Mouse (Mus musculus) cerebellum, adult (tissue): Measurements from ENCODE around the gene Camkv.

Source experiments
- ATAC-seq: cut with Nextera tagmentation; 2 replicates; pipeline ENCODE4 v1.9.2; 2017; ENCODE audit warnings: mild to moderate bottlenecking, moderate library complexity, mixed read lengths; ENCODE audit not compliant: insufficient number of reproducible peaks, low FRiP score, low TSS enrichment

Gene Camkv

DNA sequence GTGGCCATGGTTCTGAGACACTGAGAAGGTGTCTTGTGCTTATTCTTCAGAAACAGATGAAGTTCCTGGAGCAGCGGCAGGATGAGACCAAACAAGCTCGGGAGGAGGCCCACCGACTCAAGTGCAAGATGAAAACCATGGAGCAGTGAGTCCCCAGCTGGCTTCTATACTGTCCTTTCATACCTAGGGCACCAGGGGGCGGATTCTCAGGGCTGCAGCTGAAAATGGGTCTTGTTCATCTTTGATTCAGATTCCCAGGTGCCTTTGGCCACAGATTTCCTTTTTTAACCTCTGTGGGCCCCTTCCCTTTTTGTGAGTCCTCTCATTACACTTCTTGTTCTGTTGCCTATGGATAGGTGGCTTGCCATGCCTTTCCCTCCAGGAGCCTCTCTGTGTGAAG lies 25.5 kb downstream of the Camkv start:
- ATAC-seq = no peak

DNA sequence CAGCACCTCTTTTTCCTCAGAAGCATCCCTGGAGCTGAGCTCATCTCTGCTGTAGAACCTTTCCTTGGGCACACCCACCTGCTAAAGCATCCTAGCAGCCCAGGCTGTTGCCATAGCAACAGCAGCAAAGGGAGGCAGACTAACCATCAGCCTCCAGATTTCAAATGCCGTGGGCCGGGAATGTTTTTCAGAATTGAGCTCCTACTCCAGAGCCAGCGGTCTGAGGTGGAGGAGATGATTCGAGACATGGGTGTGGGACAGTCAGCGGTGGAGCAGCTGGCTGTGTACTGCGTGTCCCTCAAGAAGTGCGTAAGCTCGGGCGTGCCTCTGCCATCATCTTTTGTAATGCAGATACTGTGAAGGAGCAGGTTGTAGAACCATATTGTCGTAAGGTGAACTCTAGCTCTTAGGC lies 25.9 kb downstream of the Camkv start:
- ATAC-seq = no peak

DNA sequence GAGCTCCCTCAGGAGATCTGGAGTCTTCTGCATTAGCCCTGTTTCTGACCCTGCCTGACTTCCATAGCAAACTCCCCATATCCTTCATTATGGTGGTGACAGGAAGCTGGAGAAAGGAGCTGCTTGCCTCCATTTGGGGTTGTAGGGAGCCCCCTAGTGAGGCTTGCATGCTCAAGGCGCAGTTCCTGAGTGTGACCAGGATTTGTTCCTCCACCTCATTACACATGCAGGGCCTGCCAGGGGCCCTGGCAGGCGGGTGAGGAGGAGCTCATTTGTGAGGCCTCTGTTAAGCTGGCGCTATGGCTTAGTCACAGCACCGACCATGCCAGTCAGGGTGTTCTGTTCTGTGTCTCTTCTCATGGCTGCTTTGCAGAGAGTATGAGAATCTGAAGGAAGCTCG lies 26.4 kb downstream of the Camkv start:
- no peak for ATAC-seq

DNA sequence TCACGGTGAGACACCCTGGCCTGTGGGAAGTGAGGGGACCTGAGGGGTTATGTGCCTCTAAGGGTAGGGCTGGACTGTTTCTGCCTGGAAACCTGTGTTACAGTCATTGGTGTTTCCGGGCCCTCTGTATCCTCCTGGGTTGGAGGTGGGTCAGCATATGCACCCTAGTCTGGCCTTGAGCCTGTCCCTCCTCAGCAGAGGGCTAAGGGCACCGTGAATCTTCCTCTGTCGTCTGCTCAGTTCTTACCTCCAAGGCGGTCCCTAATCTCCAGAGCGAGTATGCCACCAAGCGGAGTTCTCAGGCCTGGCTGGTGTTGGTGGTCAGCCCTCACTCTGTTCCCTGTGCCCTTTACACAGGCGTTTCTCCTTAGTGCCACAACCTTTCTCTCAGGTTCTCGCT lies 27.4 kb downstream of the Camkv start:
- ATAC-seq = no peak

DNA sequence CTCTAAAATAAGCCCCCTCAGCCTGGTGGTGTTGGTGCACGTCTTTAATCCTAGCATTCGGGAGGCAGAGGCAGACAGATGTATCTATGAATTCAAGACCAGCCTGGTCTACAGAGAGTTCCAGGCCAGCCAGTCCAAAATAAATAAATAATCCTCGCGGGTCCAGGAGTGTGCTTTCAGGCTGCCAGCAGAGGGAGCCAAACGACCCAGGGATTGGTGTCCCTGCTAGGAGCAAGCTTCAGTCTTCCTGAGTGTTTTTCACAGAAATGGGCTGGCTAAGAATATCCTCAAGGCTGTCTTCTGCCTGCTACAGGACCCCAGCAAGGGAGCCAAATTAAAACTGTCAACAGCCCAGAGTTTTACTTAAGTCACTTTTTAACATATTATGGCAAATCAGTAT lies 28.2 kb downstream of the Camkv start:
- 0 out of 2 replicates have a peak, but pooled peaks have one; percentile 58 for ATAC-seq

DNA sequence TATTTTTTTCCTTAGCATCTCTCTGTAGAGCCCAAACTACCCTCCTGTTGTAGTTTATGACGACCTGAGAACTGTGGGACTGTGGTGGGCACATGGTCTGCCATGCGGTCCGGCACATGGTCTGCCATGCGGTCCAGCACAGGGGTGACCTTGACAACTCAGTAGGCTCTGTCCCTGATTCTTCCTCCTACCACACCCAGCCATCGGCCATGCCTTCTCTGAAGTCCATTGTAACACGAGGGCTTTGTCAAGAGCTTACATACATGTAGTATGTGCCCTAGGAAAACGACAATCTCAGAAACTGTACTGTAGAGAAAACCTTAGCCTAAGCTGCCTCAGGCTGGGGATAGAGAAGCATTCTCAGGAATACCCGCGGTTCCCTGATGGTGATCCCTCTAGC lies 29.2 kb downstream of the Camkv start:
- ATAC-seq = no peak

DNA sequence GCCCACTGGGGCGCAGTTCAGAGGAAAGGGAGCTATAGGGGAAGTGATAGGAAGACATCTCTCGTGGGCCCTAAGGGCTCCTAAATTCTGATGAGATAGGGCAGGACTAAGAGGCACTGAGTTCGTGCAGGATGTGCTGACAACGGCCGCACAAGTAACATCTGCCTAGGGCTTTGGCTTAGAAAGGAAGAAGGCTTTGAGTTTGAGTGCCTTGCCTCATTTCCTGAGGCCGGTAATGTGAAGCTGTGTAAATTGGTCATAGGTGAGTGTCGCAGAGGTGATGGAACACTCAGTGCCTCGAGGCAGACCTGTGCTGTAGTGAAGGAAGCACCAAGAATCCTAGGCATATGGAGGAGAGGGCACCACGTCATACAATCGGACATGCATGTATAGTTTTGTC lies 31.2 kb downstream of the Camkv start:
- no peak for ATAC-seq

DNA sequence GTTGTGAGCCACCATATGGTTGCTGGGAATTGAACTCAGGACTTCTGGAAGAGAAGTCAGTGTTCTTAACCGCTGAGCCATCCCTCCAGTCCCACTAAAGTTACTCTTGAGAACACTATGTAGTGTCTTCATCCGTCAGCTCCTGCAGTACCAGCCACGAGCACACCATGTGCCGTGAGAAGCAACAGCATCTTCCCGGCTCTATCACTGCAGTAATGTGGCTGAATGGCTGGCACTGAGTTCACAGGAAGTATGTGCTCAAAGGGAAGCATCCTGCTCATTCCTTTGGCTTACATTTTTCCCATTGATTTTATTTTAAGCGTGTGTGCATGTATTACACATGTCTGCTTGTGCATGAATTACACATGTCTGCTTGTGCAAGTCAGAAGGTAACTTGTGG lies 32.0 kb downstream of the Camkv start:
- ATAC-seq = no peak

DNA sequence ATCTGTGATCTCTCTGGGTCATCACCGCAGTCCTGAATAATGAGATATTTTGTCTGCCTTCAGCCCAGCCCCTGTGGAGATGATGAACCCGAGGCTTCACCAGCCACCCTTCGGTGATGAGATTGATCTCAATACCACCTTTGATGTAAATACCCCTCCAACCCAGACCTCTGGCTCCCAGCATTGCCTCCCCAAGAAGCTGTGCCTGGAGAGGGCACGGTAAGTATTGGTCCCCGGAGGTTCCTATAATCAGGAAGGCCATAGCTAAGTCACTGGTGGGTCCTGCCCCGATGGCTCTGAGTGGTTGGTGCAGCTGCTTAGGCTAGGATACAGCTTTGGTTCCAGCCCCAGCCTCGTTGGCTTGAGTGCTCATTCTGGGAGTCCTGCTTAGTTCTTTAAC lies 33.1 kb downstream of the Camkv start:
- no peak for ATAC-seq

DNA sequence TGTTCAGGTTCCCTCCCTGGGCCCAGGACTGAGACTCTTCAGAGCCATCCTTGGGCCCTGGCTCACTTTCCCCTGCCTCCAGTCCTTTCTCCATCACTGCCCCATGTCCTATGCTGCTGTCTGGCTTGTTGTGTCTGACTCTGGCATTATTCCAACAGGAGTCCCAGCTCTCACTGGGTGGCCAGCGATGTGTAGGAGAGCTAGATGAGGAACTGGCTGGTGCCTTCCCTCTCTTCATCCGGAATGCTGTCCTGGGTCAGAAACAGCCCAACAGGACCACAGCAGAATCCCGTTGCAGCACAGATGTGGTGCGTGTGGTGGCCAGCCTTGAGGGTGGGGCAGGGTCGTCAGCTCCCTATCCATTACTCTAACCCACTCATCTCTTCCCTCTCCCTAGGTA lies 34.8 kb downstream of the Camkv start:
- ATAC-seq = no peak

DNA sequence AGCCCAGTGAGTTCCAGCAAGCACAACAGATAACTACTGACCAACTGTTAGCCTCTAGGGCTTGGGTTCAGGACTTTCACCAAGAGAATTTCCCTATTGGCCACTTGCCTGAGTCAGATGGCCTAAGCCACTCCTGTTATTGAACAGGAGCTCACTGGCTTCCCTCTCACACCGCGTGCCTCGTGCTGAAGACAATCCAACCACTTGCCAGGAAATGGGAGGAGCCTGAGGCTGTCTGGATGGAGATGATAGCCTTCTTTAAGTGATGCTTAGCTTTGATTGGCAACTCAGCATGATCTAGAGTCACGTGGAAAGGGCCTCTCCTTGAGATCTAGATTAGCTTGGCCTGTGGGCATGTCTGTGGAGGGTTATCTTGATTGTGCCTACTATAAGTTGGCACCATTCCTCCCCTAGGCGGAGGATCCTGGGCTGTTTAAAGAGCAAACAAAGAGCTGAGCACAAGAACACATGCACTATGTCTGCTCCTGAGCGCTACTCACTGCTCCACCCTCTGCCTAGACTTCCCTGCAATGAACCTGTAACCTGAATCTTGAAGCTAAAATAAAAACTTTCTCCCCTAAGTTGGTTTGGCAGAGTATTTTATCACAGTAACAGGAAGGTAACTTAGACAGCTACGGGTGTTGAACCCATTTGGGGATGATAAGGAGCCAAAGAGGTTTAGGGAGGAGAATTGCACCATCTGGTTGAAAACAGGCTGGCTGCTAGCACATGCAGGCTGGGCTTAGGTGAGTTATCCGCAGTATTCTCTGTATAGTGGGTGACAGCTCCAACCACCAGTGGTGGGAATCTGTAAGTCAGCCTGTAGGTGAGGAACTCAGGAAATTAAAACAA lies 36.4 kb downstream of the Camkv start:
- ATAC-seq = no peak

DNA sequence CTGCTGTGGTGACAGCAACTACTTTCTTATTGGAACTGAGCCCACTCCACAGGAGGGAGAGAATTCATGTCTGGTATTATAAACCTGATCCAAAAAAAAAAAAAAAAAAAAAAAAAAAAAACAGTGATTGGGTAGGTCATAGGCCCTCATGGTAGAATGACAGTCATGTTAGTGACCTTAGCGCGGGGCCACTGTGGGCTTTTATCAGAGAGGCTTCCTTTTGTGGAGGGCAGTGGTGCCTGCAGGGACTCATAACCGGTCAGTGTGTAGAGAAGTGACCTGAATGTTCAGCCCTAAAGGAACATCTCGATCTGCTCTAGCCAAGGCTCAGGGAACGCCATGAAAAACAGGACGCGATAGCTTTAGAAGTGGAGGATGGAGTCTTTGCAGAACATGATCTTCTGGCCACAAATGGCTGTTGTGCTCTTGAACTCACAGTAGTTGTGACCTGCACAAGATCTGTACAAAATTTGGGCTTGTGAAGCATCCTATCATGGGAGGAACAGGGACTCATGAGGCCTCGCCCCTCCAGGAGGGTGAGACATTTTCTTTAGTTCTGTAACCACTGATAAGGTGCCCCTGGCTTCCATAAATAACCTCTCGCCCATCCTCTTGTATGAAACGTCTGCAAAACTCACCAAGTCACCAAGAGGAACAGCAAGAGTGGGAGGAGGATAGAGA lies 39.2 kb downstream of the Camkv start:
- no peak for ATAC-seq

DNA sequence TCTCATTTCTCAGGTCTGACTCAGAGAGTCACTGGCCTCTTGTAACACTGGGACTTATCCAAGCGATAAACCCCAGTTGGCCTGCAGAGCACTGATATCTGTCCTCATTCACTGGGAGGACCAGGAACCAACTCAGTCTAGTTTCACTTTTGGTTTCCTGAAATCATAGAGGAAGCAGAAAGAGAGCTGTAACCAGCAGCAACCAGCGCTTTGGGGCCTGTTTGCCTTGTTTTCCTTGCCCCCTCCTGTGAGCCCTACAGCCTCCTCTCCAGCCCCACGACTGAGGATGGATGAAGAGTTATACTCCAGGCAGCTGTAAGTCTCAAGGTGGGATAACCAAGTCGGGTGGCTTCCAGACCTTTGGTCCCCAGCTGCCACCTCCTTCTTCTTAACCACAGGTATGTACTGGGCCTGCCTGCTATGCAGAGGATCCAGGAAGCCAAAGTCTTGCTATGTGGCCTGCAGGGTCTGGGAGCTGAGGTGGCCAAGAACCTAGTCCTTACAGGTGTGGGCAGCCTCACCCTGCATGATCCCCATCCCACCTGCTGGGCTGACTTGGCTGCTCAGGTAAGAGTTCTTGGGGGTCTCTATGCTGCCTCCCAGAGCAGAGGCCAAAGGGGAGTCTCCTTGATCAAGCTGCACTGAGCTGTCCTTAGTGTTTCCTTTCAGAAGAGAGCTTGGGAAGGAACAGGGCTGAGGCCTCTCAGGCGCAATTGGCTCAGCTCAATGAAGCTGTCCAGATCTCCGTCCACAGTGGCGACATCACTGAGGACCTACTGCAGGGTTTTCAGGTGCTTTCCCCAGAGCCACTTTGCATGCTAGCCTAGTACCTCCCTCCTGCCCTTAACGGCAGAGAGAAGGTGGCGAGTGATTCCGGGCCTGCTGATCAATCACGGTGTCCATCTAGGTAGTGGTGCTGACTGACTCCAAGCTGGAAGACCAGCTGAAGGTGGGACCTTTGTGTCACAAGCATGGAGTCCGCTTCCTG lies 40.2 kb downstream of the Camkv start, which contains the start of gene Uba7:
TSS of gene Uba7 (plus strand) at position 107 of the 988 bp plus-strand sequence.
- no peak for ATAC-seq

DNA sequence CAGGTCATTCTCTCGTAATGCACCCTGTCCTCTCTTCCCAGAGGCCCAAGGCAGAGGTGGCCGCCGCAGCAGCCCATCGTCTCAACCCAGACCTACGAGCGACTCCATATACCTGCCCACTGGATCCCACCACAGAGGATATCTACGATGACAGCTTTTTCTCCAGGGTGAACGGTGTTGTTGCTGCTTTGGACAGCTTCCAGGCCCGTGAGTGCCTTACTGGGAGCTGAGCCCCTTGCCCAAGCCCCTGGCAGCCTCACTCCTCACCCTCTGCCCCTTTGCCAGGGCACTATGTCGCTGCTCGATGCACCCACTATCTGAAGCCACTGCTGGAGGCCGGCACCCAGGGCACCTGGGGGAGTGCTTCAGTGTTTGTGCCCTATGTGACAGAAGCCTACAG lies 43.3 kb downstream of the Camkv start:
- ATAC-seq = no peak

DNA sequence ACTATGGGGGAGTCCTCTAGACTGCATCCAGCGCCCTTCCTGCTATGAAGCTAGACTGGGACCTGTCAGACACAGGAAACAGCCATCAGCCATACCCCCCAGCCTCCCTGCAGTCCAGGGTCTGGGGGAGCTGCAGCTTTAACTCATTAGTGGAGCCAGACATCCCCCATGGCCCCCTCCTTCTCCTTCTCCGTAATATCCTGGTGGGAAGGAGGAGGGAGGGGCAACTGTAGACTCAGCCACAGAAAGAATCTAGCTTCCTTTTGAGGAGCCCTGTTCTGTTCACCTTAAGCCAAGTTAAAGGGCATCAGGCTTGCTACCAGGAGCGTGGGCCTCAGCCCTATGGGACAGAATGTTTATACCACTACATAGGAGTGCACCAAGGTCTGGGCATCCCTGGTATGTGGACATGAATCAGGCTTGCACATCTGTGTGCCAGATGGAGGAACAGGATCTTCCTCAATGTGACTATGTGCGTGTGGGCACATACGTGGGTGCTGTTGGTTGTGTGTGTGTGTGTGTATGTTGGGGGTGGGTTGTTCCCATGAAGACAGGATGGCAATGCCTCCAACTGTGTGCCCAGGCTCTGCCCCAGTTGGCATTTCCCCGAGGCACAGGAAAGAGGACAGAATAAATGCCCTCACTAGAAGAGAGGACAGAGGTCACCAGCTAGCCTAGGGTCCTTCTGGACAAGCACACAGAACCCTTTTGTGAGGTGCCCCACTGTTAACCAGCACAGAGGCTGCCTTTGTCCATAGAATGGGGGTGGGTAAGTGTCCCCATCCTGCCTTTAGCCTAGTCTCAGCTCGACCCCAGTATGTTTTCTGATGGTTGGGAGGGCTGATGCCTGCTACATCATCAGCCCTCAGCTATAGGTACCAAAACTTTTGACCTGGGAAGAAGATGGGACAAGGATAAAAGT lies 46.5 kb downstream of the Camkv start:
- no peak for ATAC-seq

DNA sequence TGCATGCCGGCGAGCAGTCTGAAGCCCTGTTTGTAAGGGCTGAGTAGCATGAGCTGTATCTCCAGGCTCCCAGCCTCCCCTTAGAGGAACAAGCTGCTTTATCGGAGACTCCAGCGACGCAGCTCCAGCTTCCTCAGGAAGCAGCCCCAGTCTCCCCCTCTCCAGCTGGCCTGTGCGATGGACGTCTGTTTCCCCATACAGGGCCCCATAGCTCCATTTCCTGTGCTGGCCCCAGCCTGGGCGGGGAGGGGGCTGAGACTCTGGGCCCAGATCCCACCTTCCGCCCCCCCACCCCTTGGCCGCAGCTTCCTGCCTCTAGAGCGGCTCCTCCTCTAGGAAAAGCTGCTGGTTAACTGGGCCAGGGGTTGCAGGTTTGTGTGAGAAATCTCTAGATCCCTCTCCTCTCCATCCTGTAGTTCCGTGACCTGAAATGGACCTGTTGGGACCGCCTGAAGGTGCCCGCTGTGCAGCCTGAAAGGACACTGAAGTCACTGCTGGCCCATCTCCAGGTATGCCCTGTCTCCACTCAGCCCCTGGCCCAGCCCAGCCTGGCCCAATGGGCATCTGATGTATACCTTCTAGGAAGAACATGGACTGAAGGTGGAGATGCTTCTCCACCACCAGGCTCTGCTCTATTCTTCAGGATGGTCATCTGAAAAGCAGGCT lies 47.3 kb downstream of the Camkv start, which contains the start of gene Gm20661:
TSS of gene Gm20661 (plus strand) at position 378 of the 666 bp plus-strand sequence.
- no peak for ATAC-seq

DNA sequence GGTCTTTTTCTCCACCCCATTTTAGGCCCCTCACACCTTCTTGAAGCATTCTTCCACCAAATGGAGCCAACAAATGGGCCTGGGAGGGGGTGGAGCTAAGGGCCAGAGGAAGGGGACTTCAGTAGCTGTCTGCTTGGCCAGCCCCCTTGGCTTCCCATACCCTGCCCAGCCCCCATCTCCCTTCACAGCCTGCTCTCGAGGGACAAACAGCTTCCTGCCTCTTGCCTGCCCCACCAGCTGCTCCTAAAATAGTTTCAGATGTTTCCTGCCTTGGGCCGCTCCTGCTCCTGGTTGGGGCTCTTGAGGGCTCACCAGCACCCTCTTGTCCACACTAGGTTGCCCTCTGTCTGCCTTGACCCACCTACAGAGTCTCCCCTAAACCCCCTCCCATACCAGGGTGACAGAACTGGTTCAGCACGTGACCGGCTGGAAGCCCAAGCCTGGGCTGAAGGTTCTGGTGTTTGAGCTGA lies 48.0 kb downstream of the Camkv start:
- no peak for ATAC-seq

DNA sequence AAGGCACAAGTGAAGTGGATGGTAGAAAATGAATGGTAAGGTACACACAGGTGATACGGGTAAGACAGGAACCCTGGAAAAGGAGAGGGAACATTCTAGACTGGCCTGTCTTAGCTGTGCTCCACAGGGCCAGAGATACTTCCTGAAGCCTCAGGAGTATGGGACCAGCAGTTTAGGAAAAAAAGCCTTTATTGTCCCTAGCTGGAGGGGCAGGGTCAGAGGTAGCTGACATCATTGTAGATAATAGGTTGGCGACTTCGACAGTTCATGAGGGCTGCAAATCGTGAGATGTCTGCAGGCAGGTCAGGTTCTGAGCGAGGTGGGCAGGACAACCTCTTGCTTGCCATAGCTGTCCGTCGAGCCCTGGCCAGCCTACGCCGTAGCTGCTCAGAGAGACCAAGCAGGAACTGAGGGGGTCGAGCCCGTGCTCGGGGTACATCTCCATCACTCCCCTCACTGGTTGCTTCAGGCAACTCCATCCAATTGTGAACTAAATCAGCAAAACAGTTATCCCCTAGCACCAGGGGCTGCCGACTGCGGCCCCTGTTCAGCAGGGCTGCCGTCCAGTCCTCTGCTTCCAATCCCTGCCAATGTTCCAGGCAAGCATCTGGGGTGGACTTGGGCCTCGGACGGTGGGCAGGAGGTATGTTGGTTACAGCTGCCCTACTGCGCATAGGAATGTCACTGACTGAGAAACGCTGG lies 48.7 kb downstream of the Camkv start:
- ATAC-seq = no peak
